Mouse (Mus musculus) gastrocnemius, adult 18-20 months (tissue): ENCODE data around the gene Lmbr1l. TPM values are rescaled to one million over a fixed set of nuclear protein-coding genes. Genes with fewer than 3 reads are reported as not detected.
"Not testable (repeated sequence)": the region's sequence is repeated elsewhere in the genome, so short reads cannot be mapped to it uniquely, and the experiment has no call there.

ENCODE experiments used
- DNase-seq: peaks from one replicate; pipeline ENCODE4 v3.0.0; 2021; ENCODE audit warnings: low spot score
- total RNA-seq, 2 experiments: library from RNA; stranded (reverse); gene quantifications; 2 replicates each; pipeline ENCODE4 v1.2.3; 2021

The Lmbr1l gene
- total RNA-seq, 2 experiments from 2014 or later: 4.8 to 4.9 TPM

DNA sequence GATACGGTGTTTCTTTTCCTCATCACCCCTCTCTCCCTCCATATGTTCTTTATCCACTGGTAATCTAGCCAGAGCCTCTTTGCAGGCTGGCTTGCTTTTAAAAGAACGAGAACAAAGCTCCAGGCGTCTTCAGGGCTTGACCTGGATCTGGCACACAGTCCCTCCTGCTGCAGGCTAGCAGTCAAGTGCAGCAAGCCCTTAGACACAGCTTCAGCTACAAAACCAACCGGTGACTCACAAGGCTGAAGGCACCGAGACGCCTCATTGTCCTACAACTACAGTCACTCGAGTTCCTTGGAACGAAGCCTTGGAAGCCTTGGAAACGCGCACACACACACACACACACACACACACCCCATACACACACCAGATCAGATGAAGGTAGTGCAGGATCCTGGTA is 22.8 kb upstream of the Lmbr1l start:
- no peak for DNase-seq

DNA sequence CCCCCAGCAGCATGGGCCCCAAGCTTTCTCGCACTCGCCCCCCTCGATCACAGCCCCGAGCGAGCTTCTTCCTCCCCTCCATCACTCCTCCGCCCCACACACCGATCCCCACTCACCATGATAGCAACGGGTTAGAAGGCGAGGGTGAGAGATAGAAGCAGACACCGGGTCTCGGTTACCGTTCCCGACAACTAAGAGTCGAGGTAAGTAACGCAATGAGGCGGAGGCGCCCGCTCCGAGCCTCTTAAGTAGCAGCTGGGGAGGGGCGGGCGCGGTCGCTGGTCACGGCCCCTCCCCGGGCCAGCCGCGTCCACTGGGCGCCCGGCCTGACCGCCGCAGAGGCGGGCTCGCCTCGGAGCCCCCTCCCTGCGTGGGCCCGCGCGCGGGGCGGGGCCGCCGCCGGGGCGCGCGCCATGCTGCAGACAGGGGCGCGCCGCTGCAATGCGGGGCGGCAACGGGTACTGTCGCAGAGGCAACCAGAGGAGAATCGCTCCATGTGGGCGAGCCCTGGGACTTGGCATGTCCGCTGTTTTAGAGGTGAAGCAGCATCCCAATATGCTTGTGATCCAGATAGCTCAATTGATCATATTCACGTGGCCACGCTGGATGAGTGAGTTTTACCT is 16.3 kb upstream of the Lmbr1l start, which contains the start of gene Tuba1b:
TSS of gene Tuba1b (minus strand) at position 349 of the 623 bp plus-strand sequence.
- DNase-seq: peak; percentile 84

DNA sequence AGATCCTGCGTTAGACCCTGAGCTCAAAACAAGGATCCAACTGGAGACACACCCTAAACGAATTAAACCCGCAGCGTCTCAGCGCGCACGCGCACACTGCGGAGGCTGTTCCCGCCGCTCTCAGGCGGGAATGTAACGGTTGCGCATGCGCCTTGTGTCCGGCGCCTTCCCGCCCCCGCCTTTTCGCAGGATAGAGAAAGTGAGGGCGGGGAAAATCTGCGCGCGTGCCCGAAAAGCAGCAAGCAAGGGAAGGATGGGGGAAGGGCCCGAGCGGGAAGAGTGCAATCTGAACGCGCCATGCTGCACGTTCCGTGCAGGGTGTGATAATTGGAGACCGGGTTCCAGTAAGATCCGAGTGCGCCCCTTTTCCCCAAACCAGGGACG is 15.8 kb upstream of the Lmbr1l start:
- DNase-seq: peak; percentile 92

DNA sequence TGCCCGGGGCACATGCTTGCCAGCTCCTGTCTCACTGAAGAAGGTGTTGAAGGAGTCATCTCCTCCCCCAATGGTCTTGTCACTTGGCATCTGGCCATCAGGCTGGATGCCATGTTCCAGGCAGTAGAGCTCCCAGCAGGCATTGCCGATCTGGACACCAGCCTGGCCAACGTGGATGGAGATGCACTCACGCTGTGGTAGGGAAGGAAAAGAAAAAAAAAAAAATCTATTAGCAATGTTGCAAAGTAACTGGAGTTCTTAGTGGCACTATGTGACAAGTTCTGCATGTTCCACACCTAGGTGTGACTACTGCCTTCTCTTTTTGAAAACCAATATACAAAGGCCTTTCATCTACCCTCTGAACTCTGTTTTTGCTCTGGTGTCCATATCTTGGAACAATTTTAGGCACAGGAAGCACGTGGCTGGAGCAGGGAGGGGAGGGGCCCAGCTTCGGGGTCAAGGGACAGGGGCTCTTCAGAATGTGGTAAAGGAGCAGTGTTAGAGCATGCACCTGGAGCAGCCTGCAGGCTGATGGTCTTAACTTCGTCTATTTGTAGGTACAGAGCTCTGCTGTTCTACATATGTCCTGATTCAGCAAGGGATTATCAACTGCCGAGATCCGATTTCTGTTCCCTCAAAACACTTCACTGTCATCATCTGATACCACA is 15.1 kb upstream of the Lmbr1l start:
- DNase-seq: not testable (repeated sequence)

DNA sequence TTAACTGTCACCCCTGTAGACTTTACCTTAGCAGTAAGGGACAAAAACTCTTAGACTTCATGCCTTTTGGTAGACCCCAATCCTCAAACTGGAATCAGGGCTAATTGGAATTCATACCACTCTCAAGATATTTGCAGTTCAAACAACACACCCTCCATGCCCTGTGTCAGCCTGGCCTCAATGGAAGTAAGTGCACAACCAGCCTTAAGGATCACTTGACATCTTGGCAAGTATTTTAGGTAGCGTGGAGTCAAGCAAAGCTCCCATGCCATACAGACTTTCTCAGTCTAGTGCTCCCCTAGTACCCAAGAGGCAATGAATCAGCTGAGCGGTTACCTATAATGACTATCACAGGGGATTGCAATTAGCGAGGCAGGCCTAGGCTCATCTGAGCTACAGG is 13.0 kb upstream of the Lmbr1l start:
- no peak for DNase-seq

DNA sequence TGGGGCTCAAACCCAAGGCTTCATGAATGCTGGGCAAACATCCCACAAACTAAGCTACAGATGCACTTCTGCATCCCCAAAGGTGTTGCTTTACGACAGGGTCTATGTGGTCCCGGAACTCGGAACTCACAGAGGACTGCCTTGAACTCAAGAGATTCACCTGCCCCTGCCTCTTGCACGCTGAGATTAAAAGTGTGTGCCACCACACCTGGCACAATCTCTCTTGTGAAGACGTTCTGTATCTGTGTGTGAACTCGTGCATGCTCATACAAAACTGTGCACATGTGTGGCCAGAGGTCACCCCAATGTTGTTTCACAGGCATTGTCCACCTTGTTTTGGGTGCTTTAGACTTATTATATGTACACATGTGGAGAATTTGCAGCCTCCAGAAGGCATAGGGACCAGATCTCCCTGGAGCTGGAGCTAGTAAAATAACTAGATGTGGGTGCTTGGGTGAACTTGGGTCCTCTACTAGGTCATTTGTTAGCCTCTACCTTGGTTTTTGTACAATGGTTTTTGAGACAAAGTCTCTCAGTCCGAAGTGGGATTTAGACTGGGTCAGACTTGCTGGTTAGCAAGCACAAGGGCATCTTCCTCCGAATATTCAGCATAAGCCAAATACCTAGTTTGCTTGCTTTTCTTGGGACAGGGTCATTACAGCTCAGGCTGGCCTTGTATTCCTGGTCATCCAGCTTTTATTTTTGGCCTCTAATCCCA is 12.1 kb upstream of the Lmbr1l start:
- DNase-seq: no peak

DNA sequence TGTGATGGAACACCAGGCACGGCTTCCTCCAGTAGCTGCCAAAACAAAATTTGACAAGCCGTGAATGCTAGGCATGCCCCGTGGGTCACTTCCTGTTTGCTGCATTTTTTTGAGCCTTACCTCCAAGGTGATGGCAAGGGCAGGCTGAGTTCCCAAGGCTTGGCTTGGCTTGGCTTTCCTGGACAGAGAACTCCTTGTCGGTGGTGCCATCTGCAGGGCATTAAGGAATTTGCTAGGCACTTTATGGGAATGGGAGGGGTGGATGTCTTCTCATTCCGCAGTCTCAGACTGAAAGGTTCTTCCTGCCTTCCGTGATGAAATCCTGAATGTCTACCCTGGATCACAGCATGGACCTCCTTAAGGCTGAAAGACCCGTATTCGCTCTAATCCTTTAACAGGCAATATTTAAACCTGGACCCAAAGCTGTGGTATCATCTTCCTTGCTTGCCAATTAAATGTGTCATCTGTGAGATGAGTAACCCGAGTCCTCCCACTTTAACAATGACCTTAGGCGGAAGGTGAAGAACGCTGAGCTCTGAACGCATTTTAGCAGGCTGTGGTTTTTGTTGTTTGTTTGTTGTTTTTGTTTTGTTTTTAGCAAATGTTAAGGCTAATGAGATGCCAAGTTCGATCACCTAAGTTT is 10.7 kb upstream of the Lmbr1l start:
- peak; percentile 78 for DNase-seq

DNA sequence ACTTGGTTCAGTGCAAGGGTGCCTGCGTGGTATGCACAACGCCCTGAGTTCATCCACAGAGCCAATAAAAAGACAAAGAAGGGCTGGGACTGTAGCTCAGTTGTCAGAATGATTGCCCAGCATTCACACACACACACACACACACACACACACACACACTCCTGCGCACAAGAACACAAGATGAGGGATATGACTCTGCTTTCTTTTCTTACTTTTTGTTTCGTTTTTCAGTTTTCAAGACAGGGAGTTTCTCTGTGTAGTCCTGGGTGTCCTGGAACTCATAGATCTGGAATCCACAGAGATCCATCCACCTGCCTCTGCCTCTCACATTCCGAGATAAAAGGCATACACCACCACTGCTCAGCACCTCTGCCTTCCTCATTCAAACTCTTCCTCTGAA is 9.5 kb upstream of the Lmbr1l start:
- DNase-seq: no peak

DNA sequence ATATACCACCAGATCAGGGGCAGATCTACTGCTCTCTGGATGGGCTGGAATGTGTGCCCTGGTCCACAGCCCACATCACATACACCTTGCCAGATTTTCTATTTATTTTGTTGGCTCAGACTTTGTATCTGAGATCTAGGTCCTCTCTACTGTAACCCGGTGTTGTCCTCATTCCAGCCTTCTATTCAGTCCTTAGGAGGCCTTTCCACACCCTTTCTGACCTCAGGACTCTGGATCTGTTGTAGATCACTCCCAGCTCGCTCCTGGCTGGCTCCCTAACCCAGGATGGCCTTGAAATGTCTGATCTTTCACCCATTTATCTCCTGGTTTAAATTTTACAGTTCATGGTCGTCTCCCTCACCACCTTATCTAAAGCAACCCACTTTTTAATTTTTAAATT is 6.7 kb upstream of the Lmbr1l start:
- DNase-seq: no peak

DNA sequence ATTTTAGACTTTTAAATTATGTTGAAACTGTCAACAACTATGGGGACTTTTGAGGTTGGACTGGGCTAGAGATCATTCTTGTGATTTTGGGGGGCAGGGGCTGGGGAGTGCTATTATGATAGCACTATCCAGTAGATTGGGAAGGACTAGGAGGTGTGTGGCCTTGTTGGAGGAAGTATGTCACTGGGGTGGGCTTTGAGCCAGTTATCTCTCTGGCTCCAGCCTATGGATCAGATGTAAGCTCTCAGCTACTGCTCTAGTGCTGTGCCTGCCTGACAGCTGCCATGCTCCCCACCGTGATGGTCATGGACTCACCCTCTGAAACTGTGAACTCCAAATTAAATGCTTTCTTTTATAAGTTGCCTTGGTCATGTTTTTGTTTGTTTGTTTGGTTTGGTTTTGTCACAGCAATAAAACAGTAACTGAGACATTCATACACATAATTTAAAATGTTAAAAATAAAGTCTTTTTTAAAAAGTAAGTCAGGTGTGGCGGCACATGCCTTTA is 5.1 kb upstream of the Lmbr1l start:
- DNase-seq: no peak

DNA sequence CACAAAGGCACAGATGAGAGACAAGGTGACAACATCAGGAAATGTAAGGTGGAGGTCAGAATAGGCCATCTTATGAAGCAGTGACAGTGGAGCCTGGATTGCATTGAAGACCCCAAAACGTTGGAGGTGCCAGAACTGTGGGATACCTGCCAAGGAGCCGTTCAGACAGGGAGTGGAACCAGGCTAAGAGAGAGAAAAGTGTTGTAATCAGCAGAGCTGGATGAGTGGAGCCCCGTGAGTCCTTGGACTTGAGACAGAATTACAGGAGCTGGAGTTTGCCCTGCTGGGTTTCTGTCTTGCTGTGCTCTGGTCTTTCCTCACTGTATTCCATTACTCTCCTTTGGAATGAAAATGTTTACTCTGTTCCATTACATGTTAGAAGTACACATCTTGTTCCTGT is 4.5 kb upstream of the Lmbr1l start:
- DNase-seq: no peak

DNA sequence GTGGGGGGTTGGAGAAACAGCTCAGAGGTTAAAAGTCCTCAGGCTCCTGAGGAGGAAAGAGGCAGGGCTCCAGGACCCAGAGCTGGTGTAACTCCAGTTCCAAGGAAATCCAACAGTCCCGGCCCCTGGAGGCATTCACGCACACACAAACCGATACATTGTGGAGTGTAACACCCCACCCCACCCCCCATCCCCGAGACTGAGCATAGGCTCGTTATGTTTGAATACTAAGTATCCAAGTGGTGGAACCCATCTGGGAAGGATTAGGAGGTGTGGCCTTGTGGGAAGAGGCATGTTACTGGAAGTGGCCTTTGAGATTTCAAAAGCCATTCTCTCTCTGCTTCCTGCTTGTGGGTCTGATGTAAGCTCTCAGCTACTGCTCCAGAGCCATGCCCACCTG is 3.5 kb upstream of the Lmbr1l start:
- no peak for DNase-seq

DNA sequence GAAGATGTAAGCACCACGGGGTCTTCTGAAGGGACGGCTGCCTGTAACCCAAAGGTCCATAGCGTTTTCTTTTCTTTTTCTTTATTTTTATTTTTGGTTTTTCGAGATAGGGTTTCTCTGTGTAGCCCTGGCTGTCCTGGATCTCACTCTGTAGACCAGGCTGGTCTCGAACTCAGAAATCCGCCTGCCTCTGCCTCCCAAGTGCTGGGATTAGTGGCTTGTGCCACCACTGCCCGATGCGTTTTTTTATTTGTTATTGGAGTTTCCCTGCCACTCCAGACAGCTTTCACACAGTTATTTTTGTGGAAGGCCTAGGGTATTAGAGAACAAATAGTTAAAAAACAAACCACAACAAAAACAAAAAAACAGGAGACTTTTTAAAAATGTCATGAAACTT is 466 bp upstream of the Lmbr1l start:
- DNase-seq: not testable (repeated sequence)

DNA sequence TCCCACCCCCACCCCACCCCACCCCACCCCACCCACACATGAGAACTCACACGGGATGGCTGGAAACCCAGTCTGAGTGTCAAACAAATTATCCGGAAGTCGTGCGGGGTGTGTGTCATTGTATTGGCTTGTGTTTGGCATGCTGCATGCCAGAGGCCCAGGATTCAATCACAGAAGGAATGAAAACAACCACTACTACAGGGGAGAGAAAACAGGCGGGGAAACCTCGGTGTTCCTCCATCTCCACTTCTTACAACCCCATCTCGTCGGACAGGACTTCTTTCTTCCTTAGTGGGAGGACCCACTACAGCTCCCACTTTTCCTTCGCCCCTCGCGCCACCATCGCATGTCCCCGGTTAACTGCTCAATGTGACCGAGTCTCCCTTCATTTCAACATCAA is 940 bp downstream of the Lmbr1l start:
- no peak for DNase-seq

DNA sequence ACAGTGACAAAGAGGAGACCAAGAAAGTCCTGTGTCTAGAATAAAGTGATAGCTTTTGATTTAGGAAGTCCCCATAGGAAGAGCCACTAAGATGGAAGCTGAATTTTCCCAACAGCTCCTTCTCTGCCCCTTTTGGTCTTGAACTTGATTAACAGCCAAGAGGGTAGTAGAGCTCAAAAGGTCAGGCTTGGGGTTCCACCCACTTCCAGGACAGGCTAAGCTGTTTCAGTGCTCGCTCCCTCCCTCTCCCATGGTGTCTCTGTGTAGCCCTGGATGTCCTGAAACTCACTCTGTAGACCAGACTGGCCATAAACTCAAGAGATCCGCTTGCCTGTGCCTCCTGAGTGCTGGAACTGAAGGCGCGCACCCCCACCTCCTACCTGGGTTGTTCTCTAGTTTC is 2.0 kb downstream of the Lmbr1l start:
- DNase-seq: no peak

DNA sequence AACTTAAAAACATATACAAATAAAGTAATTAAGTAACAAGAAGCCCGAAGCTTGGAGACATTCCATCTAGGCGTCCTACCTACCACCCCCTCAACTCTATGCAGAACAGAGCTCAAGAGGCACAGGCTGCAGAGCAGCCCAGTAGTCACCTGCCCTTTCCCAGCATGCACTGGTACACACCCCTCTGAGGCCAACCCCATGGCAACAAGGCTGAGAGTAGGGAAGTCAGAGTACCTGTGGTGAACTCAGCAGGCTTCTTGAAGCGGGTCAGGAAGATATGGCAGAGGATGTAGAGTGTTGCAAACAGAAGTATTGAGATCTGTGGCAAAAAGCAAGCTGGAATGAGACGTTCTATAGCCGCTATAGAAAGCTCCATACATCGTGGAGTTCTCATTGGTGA is 3.1 kb downstream of the Lmbr1l start:
- no peak for DNase-seq

DNA sequence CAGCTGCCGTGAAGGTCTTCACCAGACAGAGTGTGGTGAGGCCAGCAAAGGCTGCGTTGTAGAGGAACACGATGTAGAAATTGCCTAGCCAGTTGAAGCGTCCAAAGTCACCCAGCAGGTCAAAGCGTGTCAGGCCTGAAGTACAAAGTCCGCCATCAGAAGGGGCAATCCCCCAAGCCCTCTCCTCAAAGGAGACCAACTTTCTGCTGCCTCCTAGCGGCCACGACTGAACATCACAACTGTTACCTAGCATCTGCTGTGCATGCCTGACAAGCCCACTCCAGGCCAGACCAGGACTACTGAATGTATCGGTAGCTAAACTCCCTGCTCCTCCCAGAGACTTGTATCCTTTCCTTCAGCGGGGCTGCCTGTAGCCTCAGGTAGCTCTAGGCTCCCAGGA is 13.3 kb downstream of the Lmbr1l start:
- peak; percentile 15 for DNase-seq

DNA sequence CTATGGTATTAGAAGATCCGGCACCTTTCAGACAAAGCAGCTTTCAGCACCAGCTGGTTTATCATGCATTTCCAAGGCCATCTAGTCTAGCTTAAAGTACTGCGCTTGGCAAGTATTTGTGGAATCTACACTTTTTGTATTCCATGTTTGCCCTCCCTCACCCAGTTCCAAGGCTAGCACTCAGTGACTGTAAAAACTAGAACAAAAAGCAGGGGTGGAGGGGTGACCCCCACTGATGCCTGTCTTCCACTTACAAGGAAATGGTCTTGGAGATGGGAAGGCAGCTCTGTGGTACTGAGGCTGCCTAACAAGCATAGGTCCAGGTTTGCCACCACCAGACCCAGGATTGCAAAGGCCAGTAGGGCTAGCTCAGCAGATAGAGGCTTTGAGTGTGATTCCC is 15.4 kb downstream of the Lmbr1l start:
- DNase-seq: no peak

DNA sequence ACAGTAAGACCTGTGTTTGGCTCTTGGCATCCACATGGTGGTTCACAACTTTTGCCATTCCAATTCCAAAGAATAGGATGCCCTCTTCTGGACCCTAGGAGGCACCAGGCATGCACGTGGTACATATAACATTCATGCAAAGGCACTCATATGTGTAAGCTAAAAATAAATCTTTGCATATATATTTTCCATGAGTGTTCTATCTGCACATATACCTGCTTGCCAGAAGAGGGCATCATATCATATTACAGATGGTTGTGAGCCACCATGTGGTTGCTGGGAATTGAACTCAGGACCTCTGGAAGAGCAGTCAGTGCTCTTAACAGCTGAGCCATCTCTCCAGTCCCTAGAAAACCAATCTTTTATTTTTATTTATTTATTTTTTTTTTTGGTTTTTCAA is 16.5 kb downstream of the Lmbr1l start:
- no peak for DNase-seq

DNA sequence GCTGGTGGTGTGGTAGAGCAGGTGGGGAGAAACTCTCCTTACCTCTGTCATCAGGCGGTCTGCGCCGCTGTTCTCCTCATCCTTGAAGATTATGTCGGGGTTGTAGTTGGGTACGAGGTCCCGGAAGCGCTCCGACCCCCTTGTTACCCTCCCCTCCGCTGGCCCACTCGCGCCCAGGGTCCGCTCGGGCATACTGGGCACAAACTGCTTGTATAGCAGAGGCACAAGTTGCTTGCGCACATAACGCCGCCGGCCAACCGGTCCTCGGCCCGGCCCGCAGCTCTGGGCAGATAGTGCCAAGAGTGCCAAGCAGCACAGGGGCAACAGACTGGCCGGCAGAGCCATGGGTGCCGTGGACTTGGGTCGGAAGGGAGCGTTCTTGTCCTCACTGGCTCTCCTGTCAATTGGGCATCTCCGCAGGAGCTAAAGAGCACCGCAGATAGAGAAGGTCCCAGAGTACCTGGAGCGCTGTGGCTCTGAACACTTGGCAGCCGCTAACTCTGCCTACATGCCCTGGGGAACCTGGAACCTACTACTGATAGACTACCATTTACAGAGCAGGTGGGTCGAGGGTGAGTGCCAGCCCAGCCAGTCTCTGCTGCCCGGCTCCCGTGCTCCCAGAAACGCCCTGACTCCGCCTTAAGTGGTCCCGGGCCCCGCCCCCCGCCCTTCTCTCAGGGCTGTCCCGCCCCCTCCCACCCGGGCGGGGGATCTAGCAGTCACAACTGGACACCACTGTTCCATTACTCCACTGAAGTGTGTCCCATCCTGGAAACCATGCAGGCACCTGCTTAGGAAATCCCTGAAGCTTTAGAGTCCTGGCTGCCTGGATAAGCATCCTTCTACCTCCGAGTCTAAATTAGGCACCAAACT is 19.9 kb downstream of the Lmbr1l start, which contains the start of gene Dhh:
TSS of gene Dhh (minus strand) at position 613 of the 873 bp plus-strand sequence.
- no peak for DNase-seq

DNA sequence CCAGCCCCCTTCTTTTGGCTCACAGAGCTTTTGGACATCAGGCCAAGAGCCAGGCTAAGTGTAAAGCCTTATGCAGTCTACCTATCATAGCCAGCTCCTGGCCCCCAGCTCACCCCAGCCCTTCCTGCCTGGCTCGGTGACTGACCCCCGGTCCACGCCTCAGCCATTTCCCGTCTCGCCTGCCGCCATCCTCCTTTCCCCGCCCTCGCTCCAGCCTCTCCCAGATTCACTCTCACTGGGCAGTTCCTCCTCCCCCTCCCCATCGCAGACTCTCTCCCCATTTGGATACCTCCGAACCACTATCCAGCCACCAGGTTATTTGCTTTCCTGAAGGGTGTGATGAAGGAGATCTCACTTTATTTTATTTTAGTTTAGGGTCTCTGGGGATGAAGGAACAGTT is 20.5 kb downstream of the Lmbr1l start:
- peak; percentile 15 for DNase-seq
